Mouse (Mus musculus): ENCODE results near the gene Arhgdig. TPM values are rescaled to one million over a fixed set of nuclear protein-coding genes. Genes with fewer than 3 reads are reported as not detected.

Gene Arhgdig
- polyA plus RNA-seq (2014; fragmentation: Nextera tagmentation; extraction: Ambion mirVana) = 15.9 and 21.1 TPM in 2 replicates

GRCm38 (mm10) chr17:26207686-26208085 lies at the start of gene Arhgdig:
Arhgdig (minus strand) TSS chr17:26207786.
- Histone ChIP-seq H3K4me2 (ENCODE audit: low read depth, low read length) (no peak within 1 kb of the TSS), H3K9ac (replicated peaks; ENCODE audit: low read length) (no peak within 1 kb of the TSS), H3K4me1 (ENCODE audit: control insufficient read depth, insufficient read depth, low read length) (no peaks in the 10 kb centered on the region), H3K27me3 (ENCODE audit: control insufficient read depth, insufficient read depth, low read length) (peaks cover 14% of the 10 kb centered on the region), H3K9me3 (replicated peaks; ENCODE audit: control insufficient read depth, low read length) (no peaks in the 10 kb centered on the region), H3K27ac (replicated peaks; ENCODE audit: low read depth, low read length) (no peak within 1 kb of the TSS), H3K36me3 (replicated peaks; ENCODE audit: control insufficient read depth, insufficient read depth, low read depth, low read length) (no peaks in the 10 kb centered on the region), H3K4me3 (ENCODE audit: low read depth, low read length) (no peak within 1 kb of the TSS)
- WGBS = 90% methylated on average over 12 of the region's 12 CpGs
- no peak for DNase-seq (ENCODE audit: low spot score)
- ATAC-seq (replicated peaks; ENCODE audit: insufficient number of reproducible peaks, low FRiP score, low TSS enrichment, low read depth) = no peak

GRCm38 (mm10) chr17:26255313-26255712 lies 47.7 kb upstream of the Arhgdig start:
- H3K27me3 ChIP-seq (ENCODE audit: control insufficient read depth, insufficient read depth, low read length) = no peaks in the 10 kb centered on the region
- no peak overlapping the region for H3K4me3 ChIP-seq (ENCODE audit: low read depth, low read length)
- peaks cover 5% of the 10 kb centered on the region for H3K36me3 ChIP-seq (replicated peaks; ENCODE audit: control insufficient read depth, insufficient read depth, low read depth, low read length)
- no peaks in the 10 kb centered on the region for H3K4me1 ChIP-seq (ENCODE audit: control insufficient read depth, insufficient read depth, low read length)
- no peak overlapping the region for H3K9ac ChIP-seq (replicated peaks; ENCODE audit: low read length)
- ATAC-seq (replicated peaks; ENCODE audit: insufficient number of reproducible peaks, low FRiP score, low TSS enrichment, low read depth) = no peak
- no peaks in the 10 kb centered on the region for H3K9me3 ChIP-seq (replicated peaks; ENCODE audit: control insufficient read depth, low read length)
- no peak for DNase-seq (ENCODE audit: low spot score)
- H3K4me2 ChIP-seq (ENCODE audit: low read depth, low read length) = no peak overlapping the region
- WGBS = 94% methylated on average over 7 of the region's 7 CpGs
- no peak overlapping the region for H3K27ac ChIP-seq (replicated peaks; ENCODE audit: low read depth, low read length)

- Histone ChIP-seq H3K9ac (replicated peaks; ENCODE audit: low read length) (peak overlapping the region; percentile 99), H3K4me2 (ENCODE audit: low read depth, low read length) (peak overlapping the region; percentile 62), H3K4me3 (ENCODE audit: low read depth, low read length) (peak overlapping the region; percentile 93), H3K36me3 (replicated peaks; ENCODE audit: control insufficient read depth, insufficient read depth, low read depth, low read length) (no peaks in the 10 kb centered on the region; the same call in 1 of the 2 replicates), H3K27ac (replicated peaks; ENCODE audit: low read depth, low read length) (peak overlapping the region; percentile 98), H3K27me3 (ENCODE audit: control insufficient read depth, insufficient read depth, low read length) (no peaks in the 10 kb centered on the region), H3K9me3 (replicated peaks; ENCODE audit: control insufficient read depth, low read length) (no peaks in the 10 kb centered on the region), H3K4me1 (ENCODE audit: control insufficient read depth, insufficient read depth, low read length) (no peaks in the 10 kb centered on the region)
- DNase-seq (ENCODE audit: low spot score) = no peak
- ATAC-seq (replicated peaks; ENCODE audit: insufficient number of reproducible peaks, low FRiP score, low TSS enrichment, low read depth) = no peak
- under 1% methylated on average over 24 of the region's 24 CpGs for WGBS
Observed at GRCm38 (mm10) chr17:26253399-26253798, 45.8 kb upstream of the Arhgdig start.

GRCm38 (mm10) chr17:26252539-26253251 lies 45.1 kb upstream of the Arhgdig start, which contains the start of gene Luc7l:
Luc7l (plus strand) TSS chr17:26252896.
- Histone ChIP-seq H3K9ac (replicated peaks; ENCODE audit: low read length) (peak within 1 kb of the TSS; percentile 99), H3K4me2 (ENCODE audit: low read depth, low read length) (peak within 1 kb of the TSS; percentile 62), H3K27me3 (ENCODE audit: control insufficient read depth, insufficient read depth, low read length) (no peaks in the 10 kb centered on the region), H3K4me3 (ENCODE audit: low read depth, low read length) (peak within 1 kb of the TSS; percentile 93), H3K9me3 (replicated peaks; ENCODE audit: control insufficient read depth, low read length) (no peaks in the 10 kb centered on the region), H3K4me1 (ENCODE audit: control insufficient read depth, insufficient read depth, low read length) (no peaks in the 10 kb centered on the region), H3K27ac (replicated peaks; ENCODE audit: low read depth, low read length) (peak within 1 kb of the TSS; percentile 98), H3K36me3 (replicated peaks; ENCODE audit: control insufficient read depth, insufficient read depth, low read depth, low read length) (no peaks in the 10 kb centered on the region; the same call in 1 of the 2 replicates)
- WGBS = under 1% methylated on average over 43 of the region's 43 CpGs
- ATAC-seq (replicated peaks; ENCODE audit: insufficient number of reproducible peaks, low FRiP score, low TSS enrichment, low read depth) (peak; percentile 93), DNase-seq (ENCODE audit: low spot score) (peak; percentile 97)

GRCm38 (mm10) chr17:26251886-26252538 lies 44.4 kb upstream of the Arhgdig start:
- no peak overlapping the region; the same call in 1 of the 2 replicates for H3K4me2 ChIP-seq (ENCODE audit: low read depth, low read length)
- DNase-seq (ENCODE audit: low spot score) = no peak
- WGBS = 53% methylated on average over 4 of the region's 4 CpGs
- no peaks in the 10 kb centered on the region for H3K27me3 ChIP-seq (ENCODE audit: control insufficient read depth, insufficient read depth, low read length)
- no peaks in the 10 kb centered on the region; the same call in 1 of the 2 replicates for H3K36me3 ChIP-seq (replicated peaks; ENCODE audit: control insufficient read depth, insufficient read depth, low read depth, low read length)
- H3K9ac ChIP-seq (replicated peaks; ENCODE audit: low read length) = no peak overlapping the region; the same call in 1 of the 2 replicates
- H3K9me3 ChIP-seq (replicated peaks; ENCODE audit: control insufficient read depth, low read length) = no peaks in the 10 kb centered on the region
- H3K27ac ChIP-seq (replicated peaks; ENCODE audit: low read depth, low read length) = no peak overlapping the region
- no peaks in the 10 kb centered on the region for H3K4me1 ChIP-seq (ENCODE audit: control insufficient read depth, insufficient read depth, low read length)
- H3K4me3 ChIP-seq (ENCODE audit: low read depth, low read length) = peak overlapping the region; percentile 93; the same call in 1 of the 2 replicates
- ATAC-seq (replicated peaks; ENCODE audit: insufficient number of reproducible peaks, low FRiP score, low TSS enrichment, low read depth) = no peak

- H3K9ac ChIP-seq (replicated peaks; ENCODE audit: low read length) = peak within 1 kb of the TSS; percentile 79
- WGBS = 7% methylated on average over 33 of the region's 33 CpGs
- H3K4me2 ChIP-seq (ENCODE audit: low read depth, low read length) = peak within 1 kb of the TSS; percentile 78
- ATAC-seq (replicated peaks; ENCODE audit: insufficient number of reproducible peaks, low FRiP score, low TSS enrichment, low read depth) (peak; percentile 95), DNase-seq (ENCODE audit: low spot score) (peak; percentile 99)
- H3K27ac ChIP-seq (replicated peaks; ENCODE audit: low read depth, low read length) = no peak within 1 kb of the TSS; the same call in 1 of the 2 replicates
- no peaks in the 10 kb centered on the region for H3K9me3 ChIP-seq (replicated peaks; ENCODE audit: control insufficient read depth, low read length)
- no peaks in the 10 kb centered on the region for H3K27me3 ChIP-seq (ENCODE audit: control insufficient read depth, insufficient read depth, low read length)
- no peaks in the 10 kb centered on the region; the same call in 1 of the 2 replicates for H3K4me1 ChIP-seq (ENCODE audit: control insufficient read depth, insufficient read depth, low read length)
- H3K4me3 ChIP-seq (ENCODE audit: low read depth, low read length) = peak within 1 kb of the TSS; percentile 70
- no peaks in the 10 kb centered on the region for H3K36me3 ChIP-seq (replicated peaks; ENCODE audit: control insufficient read depth, insufficient read depth, low read depth, low read length)
Observed at GRCm38 (mm10) chr17:26244101-26244841, 36.7 kb upstream of the Arhgdig start, which contains the start of gene Fam234a. Fam234a (minus strand) TSS chr17:26244242.

GRCm38 (mm10) chr17:26243471-26244100 lies 36.0 kb upstream of the Arhgdig start:
- peak overlapping the region; percentile 70 for H3K4me3 ChIP-seq (ENCODE audit: low read depth, low read length)
- DNase-seq (ENCODE audit: low spot score) (peak; percentile 41), ATAC-seq (replicated peaks; ENCODE audit: insufficient number of reproducible peaks, low FRiP score, low TSS enrichment, low read depth) (peak; percentile 85)
- no peaks in the 10 kb centered on the region for H3K27me3 ChIP-seq (ENCODE audit: control insufficient read depth, insufficient read depth, low read length)
- peak overlapping the region; percentile 78 for H3K4me2 ChIP-seq (ENCODE audit: low read depth, low read length)
- H3K27ac ChIP-seq (replicated peaks; ENCODE audit: low read depth, low read length) = no peak overlapping the region; the same call in 1 of the 2 replicates
- no peaks in the 10 kb centered on the region; the same call in 1 of the 2 replicates for H3K4me1 ChIP-seq (ENCODE audit: control insufficient read depth, insufficient read depth, low read length)
- no peaks in the 10 kb centered on the region for H3K9me3 ChIP-seq (replicated peaks; ENCODE audit: control insufficient read depth, low read length)
- under 1% methylated on average over 32 of the region's 32 CpGs for WGBS
- peak overlapping the region; percentile 79 for H3K9ac ChIP-seq (replicated peaks; ENCODE audit: low read length)
- no peaks in the 10 kb centered on the region for H3K36me3 ChIP-seq (replicated peaks; ENCODE audit: control insufficient read depth, insufficient read depth, low read depth, low read length)

All from embryonic facial prominence, embryonic 11.5 days (tissue).